Mouse (Mus musculus) frontal cortex, adult 2 months (tissue): ENCODE data around the gene Lpp. TPM values are rescaled to one million over a fixed set of nuclear protein-coding genes. Genes with fewer than 3 reads are reported as not detected.

ENCODE experiments used
- DNase-seq, 2 experiments: peaks; one replicate each; pipeline ENCODE4 v3.0.0; 2022; ENCODE audit warnings: low spot score in 1 of 2; ENCODE audit errors: extremely low spot score in 1 of 2
- polyA plus RNA-seq: library from polyadenylated mRNA; depleted of rRNA; stranded (reverse); fragments of >200 nt; gene quantifications from 2 replicates; pipeline ENCODE4 v1.2.3, GENCODE M21; 2012

Gene Lpp
- polyA plus RNA-seq, 1 experiment, result 3.0 TPM

- no peak for DNase-seq
Measured at GRCm38 (mm10) chr16:24829860-24830259, 436.6 kb downstream of the Lpp start.

- DNase-seq, result no peak
Measured at GRCm38 (mm10) chr16:24830939-24831338, 437.6 kb downstream of the Lpp start.

- DNase-seq, result no peak
Measured at GRCm38 (mm10) chr16:24833221-24833620, 439.9 kb downstream of the Lpp start.

GRCm38 (mm10) chr16:24834536-24834935 is 441.2 kb downstream of the Lpp start:
- DNase-seq, result no peak

GRCm38 (mm10) chr16:24836550-24836949 is 443.2 kb downstream of the Lpp start:
- DNase-seq, result no peak

- no peak for DNase-seq
Measured at GRCm38 (mm10) chr16:24839018-24839417, 445.7 kb downstream of the Lpp start.

GRCm38 (mm10) chr16:24840073-24840472 is 446.8 kb downstream of the Lpp start:
- DNase-seq, result no peak

GRCm38 (mm10) chr16:24846141-24846540 is 452.8 kb downstream of the Lpp start:
- no peak for DNase-seq

- no peak for DNase-seq
Measured at GRCm38 (mm10) chr16:24859509-24860140, 466.3 kb downstream of the Lpp start.

GRCm38 (mm10) chr16:24860445-24860844 is 467.1 kb downstream of the Lpp start:
- DNase-seq, result no peak

- no peak for DNase-seq
Measured at GRCm38 (mm10) chr16:24861374-24861773, 468.1 kb downstream of the Lpp start.

- no peak for DNase-seq
Measured at GRCm38 (mm10) chr16:24874235-24874634, 480.9 kb downstream of the Lpp start.

- DNase-seq, result no peak
Measured at GRCm38 (mm10) chr16:24875661-24876060, 482.4 kb downstream of the Lpp start.

- DNase-seq, result no peak
Measured at GRCm38 (mm10) chr16:24878977-24879376, 485.7 kb downstream of the Lpp start.

GRCm38 (mm10) chr16:24880698-24881097 is 487.4 kb downstream of the Lpp start:
- peak in 1 of 2 experiments; percentile 50 for DNase-seq

- DNase-seq, result no peak
Measured at GRCm38 (mm10) chr16:24881981-24882775, 488.9 kb downstream of the Lpp start.

- DNase-seq, result no peak
Measured at GRCm38 (mm10) chr16:24884017-24884416, 490.7 kb downstream of the Lpp start.

- no peak for DNase-seq
Measured at GRCm38 (mm10) chr16:24886346-24886745, 493.0 kb downstream of the Lpp start.

GRCm38 (mm10) chr16:24886943-24887342 is 493.6 kb downstream of the Lpp start:
- no peak for DNase-seq

- no peak for DNase-seq
Measured at GRCm38 (mm10) chr16:24891453-24891852, 498.1 kb downstream of the Lpp start.

- peak in 1 of 2 experiments; percentile 45 for DNase-seq
Measured at GRCm38 (mm10) chr16:24895160-24895559, 501.9 kb downstream of the Lpp start.

GRCm38 (mm10) chr16:24897641-24898040 is 504.3 kb downstream of the Lpp start:
- DNase-seq, result no peak
